ENCODE assay signal across 9 mouse cellular contexts in the genomic region with DNA sequence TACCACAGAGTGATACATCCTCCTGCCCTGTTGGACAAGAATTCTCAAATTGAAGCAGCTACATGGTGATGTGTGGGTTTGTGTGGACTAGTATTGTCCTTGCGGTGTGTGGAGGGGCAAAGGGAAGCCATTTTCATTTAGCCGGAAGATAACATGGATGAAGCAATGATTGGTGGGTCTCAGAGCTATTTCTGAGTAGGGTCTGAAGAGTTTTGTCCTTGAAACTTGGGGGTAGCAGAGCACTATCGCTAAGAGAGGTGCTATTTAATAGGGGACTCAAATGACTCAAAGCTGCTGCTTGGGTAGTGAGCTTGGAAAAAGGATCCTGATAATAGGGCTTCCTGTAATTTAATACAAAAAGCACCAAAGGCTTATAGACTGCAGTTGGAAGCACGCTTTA. TPM values are rescaled to one million over a fixed set of nuclear protein-coding genes. Genes with fewer than 3 reads are reported as not detected.
A peak's percentile ranks its signal among the peaks of the same experiment; 100 is the strongest.
DNase-seq lines count a peak whose midpoint lies in the region; ATAC-seq and TF ChIP-seq lines count a peak whose summit lies in the region.
"Had no signal": no experiment of that assay in that cellular context is flagged by ENCODE, and none has a peak within 500 bp of the region (broad histone marks: within the 10 kb centered on the region; RNA-seq: fewer than 3 reads in every experiment).

No protein-coding gene starts in this region.

- no peaks in the 10 kb centered on the region for H3K27me3 ChIP-seq in heart, embryonic 14.5 days (ENCODE audit: control insufficient read depth, insufficient read depth, low read length)
- H3K27me3 ChIP-seq in MEL (ENCODE audit: control insufficient read depth in 1 of 2, insufficient read depth in 2 of 2, low read length in 2 of 2) = no peaks in the 10 kb centered on the region
- no peaks in the 10 kb centered on the region for H3K27me3 ChIP-seq in hindbrain, embryonic 14.5 days (ENCODE audit: control insufficient read depth, insufficient read depth, low read length)
- H3K27me3 ChIP-seq in midbrain, embryonic 12.5 days = no peaks in the 10 kb centered on the region
- H3K27me3 ChIP-seq: CH12.LX had no signal

- WGBS in heart, embryonic 14.5 days = 85% methylated on average over 4 of the region's 4 CpGs
- 84% methylated on average over 4 of the region's 4 CpGs for WGBS in hindbrain, embryonic 14.5 days
- 85% methylated on average over 4 of the region's 4 CpGs for WGBS in midbrain, embryonic 12.5 days

- intact Hi-C loops in heart, postnatal 36 days (cut with DNase I) = loop anchor here (2.0 kb wide), 2 partner anchors 25 to 47 kb away; no protein-coding TSS in a partner anchor

- TF ChIP-seq RAD21 in MEL (IDR thresholded peaks at IDR 0.05; ENCODE audit: low read depth, low read length) = no peak

- peaks cover 16% of the 10 kb centered on the region for H3K36me3 ChIP-seq in heart, embryonic 14.5 days (ENCODE audit: control insufficient read depth, insufficient read depth, low read length)
- H3K36me3 ChIP-seq in MEL (ENCODE audit: control insufficient read depth in 1 of 2, insufficient read depth in 2 of 2, low read length in 2 of 2) = peaks cover 0 to 21% of the 10 kb centered on the region in 2 experiments; a peak in 2 of 4 replicates
- H3K36me3 ChIP-seq in hindbrain, embryonic 14.5 days (replicated peaks; ENCODE audit: control insufficient read depth, insufficient read depth) = peaks cover 20% of the 10 kb centered on the region
- H3K36me3 ChIP-seq in midbrain, embryonic 12.5 days = 0 out of 2 replicates have a peak, but pooled peaks cover 13% of the 10 kb centered on the region

- ATAC-seq in heart, embryonic 14.5 days (ENCODE audit: insufficient number of reproducible peaks, insufficient read depth, low FRiP score, low read depth) = no peak
- no peak for ATAC-seq in hindbrain, embryonic 14.5 days (ENCODE audit: low FRiP score)
- ATAC-seq in midbrain, embryonic 12.5 days (ENCODE audit: low FRiP score, low read depth) = no peak

- H3K4me1 ChIP-seq in heart, embryonic 14.5 days (ENCODE audit: control insufficient read depth in 2 of 2, insufficient read depth in 2 of 2, low read length in 2 of 2) = peaks cover 3 to 20% of the 10 kb centered on the region in 2 experiments; a peak in 3 of 4 replicates
- peaks cover 2 to 18% of the 10 kb centered on the region in 2 experiments for H3K4me1 ChIP-seq in MEL (ENCODE audit: control insufficient read depth in 1 of 2, insufficient read depth in 2 of 2, low read length in 2 of 2)
- H3K4me1 ChIP-seq in hindbrain, embryonic 14.5 days (replicated peaks; ENCODE audit: control insufficient read depth, insufficient read depth, low read length) = peaks cover 10% of the 10 kb centered on the region
- H3K4me1 ChIP-seq in midbrain, embryonic 12.5 days = peaks cover 13% of the 10 kb centered on the region

- 0 out of 4 replicates have a peak overlapping the region, but pooled peaks of 1 of the 2 experiments have one; percentile 19 for H3K27ac ChIP-seq in heart, embryonic 14.5 days (replicated peaks in 1 of 2; ENCODE audit: control insufficient read depth in 1 of 2, insufficient read depth in 1 of 2, low read depth in 2 of 2, low read length in 2 of 2)
- peak overlapping the region; percentile 59 for H3K27ac ChIP-seq in MEL (ENCODE audit: control insufficient read depth, low read depth, low read length)
- H3K27ac ChIP-seq in hindbrain, embryonic 14.5 days = no peak overlapping the region
- H3K27ac ChIP-seq in midbrain, embryonic 12.5 days (replicated peaks) = no peak overlapping the region

- no peak for TF ChIP-seq EP300 in MEL (IDR thresholded peaks at IDR 0.05; ENCODE audit: low read depth in 1 of 2, low read length in 2 of 2)

- TF ChIP-seq POLR2A in MEL (IDR thresholded peaks at IDR 0.05; ENCODE audit: control insufficient read depth in 1 of 2, insufficient read depth in 1 of 2, low read depth in 1 of 2, low read length in 2 of 2, poor library complexity in 1 of 2) = no peak

- TF ChIP-seq CTCF in MEL (IDR thresholded peaks at IDR 0.05 in 2 of 3, conservative IDR thresholded peaks at IDR 0.05 in 1 of 3; ENCODE audit: control insufficient read depth in 1 of 3, insufficient read depth in 1 of 3, low read depth in 2 of 3, low read length in 3 of 3, poor library complexity in 1 of 3, severe bottlenecking in 1 of 3) = no peak

- peaks cover 30% of the 10 kb centered on the region for H3K79me2 ChIP-seq in MEL (ENCODE audit: control insufficient read depth, insufficient read depth, low read length, poor library complexity)

- peak overlapping the region; percentile 57 for H3K4me2 ChIP-seq in heart, embryonic 14.5 days (ENCODE audit: low read length)
- peak overlapping the region; percentile 42 for H3K4me2 ChIP-seq in hindbrain, embryonic 14.5 days (replicated peaks)
- peak overlapping the region; percentile 95 for H3K4me2 ChIP-seq in midbrain, embryonic 12.5 days (replicated peaks)

- no peak for DNase-seq in heart, postnatal 36 days
- peak; percentile 62 for DNase-seq in MEL (ENCODE audit: low read depth, low spot score)
- no peak for DNase-seq in hindbrain, embryonic 14.5 days (ENCODE audit: low spot score)
- DNase-seq in thymus, postnatal 14 days = no peak
- DNase-seq in right cerebral cortex, adult 18-20 months = no peak
- no peak for DNase-seq in gastrocnemius, postnatal 4 days (ENCODE audit: low spot score in 2 of 2)

- H3K4me3 ChIP-seq in heart, embryonic 14.5 days (ENCODE audit: control insufficient read depth in 1 of 2, insufficient read depth in 1 of 2, low read depth in 1 of 2, low read length in 2 of 2) = peak overlapping the region in 1 of 2 experiments; percentile 99; a peak in 2 of 4 replicates
- peak overlapping the region; percentile 8 to 37; a peak in 3 of 4 replicates for H3K4me3 ChIP-seq in MEL (ENCODE audit: control insufficient read depth in 1 of 2, insufficient read depth in 1 of 2, low read depth in 2 of 2, low read length in 2 of 2)
- H3K4me3 ChIP-seq in hindbrain, embryonic 14.5 days (replicated peaks; ENCODE audit: low read length) = peak overlapping the region; percentile 82
- peak overlapping the region; percentile 75; the same call in 1 of the 2 replicates for H3K4me3 ChIP-seq in midbrain, embryonic 12.5 days

- no peak overlapping the region for H3K9ac ChIP-seq in heart, embryonic 14.5 days (ENCODE audit: low read length)
- peak overlapping the region; percentile 41 for H3K9ac ChIP-seq in MEL (ENCODE audit: control insufficient read depth, low read depth, low read length, poor library complexity, severe bottlenecking)
- H3K9ac ChIP-seq in hindbrain, embryonic 14.5 days = no peak overlapping the region
- no peak overlapping the region for H3K9ac ChIP-seq in midbrain, embryonic 12.5 days (replicated peaks)

- no peaks in the 10 kb centered on the region for H3K9me3 ChIP-seq in heart, embryonic 14.5 days (ENCODE audit: control insufficient read depth, low read length)
- H3K9me3 ChIP-seq in MEL (replicated peaks; ENCODE audit: insufficient read depth, low read length) = no peaks in the 10 kb centered on the region
- no peaks in the 10 kb centered on the region for H3K9me3 ChIP-seq in hindbrain, embryonic 14.5 days (ENCODE audit: control insufficient read depth, low read length)
- no peaks in the 10 kb centered on the region for H3K9me3 ChIP-seq in midbrain, embryonic 12.5 days

TF ChIP-seq in MEL, 35 proteins besides CTCF, POLR2A, EP300 and RAD21:
- TF ChIP-seq ELF1 (IDR thresholded peaks at IDR 0.05; ENCODE audit: low read depth, low read length) (no peak), SIN3A (IDR thresholded peaks at IDR 0.05; ENCODE audit: low read length) (no peak), MYB (IDR thresholded peaks at IDR 0.05; ENCODE audit: low read depth, low read length) (no peak), NELFE (IDR thresholded peaks at IDR 0.05; ENCODE audit: low read depth, low read length) (peak; percentile 51)

RNA-seq across cellular contexts. Expression of a gene that starts 0.7 kb away (rescaled TPM):
- 48.8 and 49.3 TPM in 2 replicates for polyA plus RNA-seq in heart, embryonic 14.5 days (2014; fragmentation: Nextera tagmentation; extraction: Ambion mirVana)
- 10 to 100 TPM; 51.2 to 59.1 TPM for total RNA-seq in heart, postnatal 36 days (2021)
- 47.0 and 52.9 TPM in 2 replicates for total RNA-seq in MEL (2012; rRNA removed)
- polyA plus RNA-seq in MEL (2012; ENCODE audit: insufficient read depth in 1 of 2, insufficient read length in 2 of 2, low read depth in 1 of 2, low replicate concordance in 2 of 2, missing spikeins in 1 of 2) = 10 to 100 TPM in 1 of 2 experiments, not detected in 1; 70.0 TPM
- 29.9 and 31.7 TPM in 2 replicates for polyA plus RNA-seq in hindbrain, embryonic 14.5 days (2014; fragmentation: Nextera tagmentation; extraction: Ambion mirVana)
- 47.6 and 51.5 TPM in 2 replicates for polyA plus RNA-seq in midbrain, embryonic 12.5 days (2016; fragmentation: Nextera tagmentation; extraction: Ambion mirVana)
- 10 to 100 TPM; 52.4 to 57.2 TPM for total RNA-seq in gastrocnemius, postnatal 4 days (2021)

RNA-seq across cellular contexts. Expression of a gene that starts 25.0 kb away (rescaled TPM):
- polyA plus RNA-seq in heart, embryonic 14.5 days (2014; fragmentation: Nextera tagmentation; extraction: Ambion mirVana) = 8.0 and 8.8 TPM in 2 replicates
- total RNA-seq in heart, postnatal 36 days (2021) = 1 to 10 TPM; 3.1 to 3.5 TPM
- total RNA-seq in MEL (2012; rRNA removed) = 16.1 and 20.3 TPM in 2 replicates
- 10 to 100 TPM; 21.2 to 36.6 TPM for polyA plus RNA-seq in MEL (2012; ENCODE audit: insufficient read depth in 1 of 2, insufficient read length in 2 of 2, low read depth in 1 of 2, low replicate concordance in 2 of 2, missing spikeins in 1 of 2)
- 7.2 and 8.4 TPM in 2 replicates for polyA plus RNA-seq in hindbrain, embryonic 14.5 days (2014; fragmentation: Nextera tagmentation; extraction: Ambion mirVana)
- 11.9 and 14.2 TPM in 2 replicates for polyA plus RNA-seq in midbrain, embryonic 12.5 days (2016; fragmentation: Nextera tagmentation; extraction: Ambion mirVana)
- 10 to 100 TPM in 1 of 2 experiments, 1 to 10 TPM in 1; 7.8 to 11.2 TPM for total RNA-seq in gastrocnemius, postnatal 4 days (2021)

RNA-seq across cellular contexts. Expression of a gene that starts 25.2 kb away (rescaled TPM):
- 54.4 and 72.5 TPM in 2 replicates for polyA plus RNA-seq in heart, embryonic 14.5 days (2014; fragmentation: Nextera tagmentation; extraction: Ambion mirVana)
- total RNA-seq in heart, postnatal 36 days (2021) = 10 to 100 TPM; 38.5 to 40.4 TPM
- 62.4 and 74.8 TPM in 2 replicates for total RNA-seq in MEL (2012; rRNA removed)
- 100 to 1,000 TPM in 1 of 2 experiments, not detected in 1; 123 TPM for polyA plus RNA-seq in MEL (2012; ENCODE audit: insufficient read depth in 1 of 2, insufficient read length in 2 of 2, low read depth in 1 of 2, low replicate concordance in 2 of 2, missing spikeins in 1 of 2)
- polyA plus RNA-seq in hindbrain, embryonic 14.5 days (2014; fragmentation: Nextera tagmentation; extraction: Ambion mirVana) = 130 and 141 TPM in 2 replicates
- 201 and 208 TPM in 2 replicates for polyA plus RNA-seq in midbrain, embryonic 12.5 days (2016; fragmentation: Nextera tagmentation; extraction: Ambion mirVana)
- total RNA-seq in gastrocnemius, postnatal 4 days (2021) = 10 to 100 TPM; 34.8 to 37.9 TPM

Comparison
In these comparisons a context has a peak if more than half of its experiments do, and no peak if none do; other contexts are left out.
1. H3K4me2 ChIP-seq: peak in every context shown above with its lines; median percentile 95 in midbrain, embryonic 12.5 days; 57 in heart, embryonic 14.5 days; 42 in hindbrain, embryonic 14.5 days.